Mouse (Mus musculus): ENCODE measurements around the gene Klhdc7a.

DNA sequence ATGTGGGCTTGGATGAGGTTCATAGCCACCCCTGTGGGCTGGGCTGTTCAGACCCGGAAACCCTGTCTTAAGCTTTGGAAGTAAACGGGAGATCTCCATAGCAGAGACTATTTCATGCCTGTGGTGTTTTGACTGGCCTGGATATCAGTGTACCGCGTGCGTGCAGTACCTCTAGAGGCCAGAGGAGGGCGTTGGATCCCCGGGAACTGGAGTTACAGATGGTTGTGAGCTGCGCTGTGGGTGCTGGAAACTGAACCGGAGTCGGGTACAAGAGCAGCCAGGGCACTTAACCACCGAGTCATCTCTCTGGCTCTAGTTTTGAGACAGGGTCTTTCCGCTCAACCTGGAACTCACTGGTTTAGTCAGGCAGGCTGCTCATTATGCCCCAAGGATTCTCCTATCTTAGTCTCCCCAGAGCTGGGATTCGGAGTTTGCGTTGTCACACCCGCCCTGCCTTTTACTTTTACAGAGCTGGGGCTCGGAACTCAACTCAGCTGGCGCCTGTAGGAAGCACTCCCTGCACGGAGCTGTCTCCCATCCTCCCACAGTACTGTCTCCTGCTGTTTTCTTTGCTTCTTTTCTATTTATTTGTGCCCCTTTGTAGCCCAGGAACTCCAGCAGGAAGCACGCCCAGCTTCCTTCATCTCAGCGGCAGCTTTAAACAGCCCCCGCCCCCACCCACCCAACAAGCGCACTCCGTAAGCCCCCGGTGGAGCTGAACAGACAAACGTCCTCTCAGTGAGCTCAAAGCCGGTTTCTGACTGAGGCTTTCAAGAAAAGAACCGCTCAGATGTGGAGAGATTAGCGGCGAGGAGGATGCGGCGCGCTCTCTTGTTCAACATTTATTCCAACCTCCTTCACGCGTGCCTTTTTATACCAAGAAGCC lies 42.3 kb downstream of the Klhdc7a start:
- TF ChIP-seq CTCF (IDR thresholded peaks at IDR 0.05; ENCODE audit: borderline replicate concordance, insufficient read depth, low read length) (no peak), POLR2A (IDR thresholded peaks at IDR 0.05; ENCODE audit: low read depth, low read length) (no peak)

Data from embryonic fibroblast, embryonic 13.5 days (primary cell).